Mouse (Mus musculus) heart, embryonic 16.5 days (tissue): ENCODE measurements around the gene Sec14l4. TPM values are rescaled to one million over a fixed set of nuclear protein-coding genes. Genes with fewer than 3 reads are reported as not detected.

Source experiments
- ATAC-seq: fragments of 200-750 bp; cut with Nextera tagmentation; replicated peaks from 2 replicates; pipeline ENCODE4 v1.8.0; 2017; ENCODE audit warnings: moderate number of reproducible peaks; ENCODE audit not compliant: insufficient read depth, low FRiP score; ENCODE audit errors: extremely low read depth
- H3K27ac ChIP-seq: fragments of 300-500 bp; sonication (generic); 2 replicates; pipeline ENCODE4 v1.5.1; 2014; ENCODE audit warnings: mild to moderate bottlenecking, low read length, control low read depth, moderate library complexity
- H3K27me3 ChIP-seq: fragments of 300-500 bp; sonication (generic); 2 replicates; pipeline ENCODE4 v1.6.1; 2014; ENCODE audit warnings: low read length, mixed read lengths; ENCODE audit not compliant: control insufficient read depth, insufficient read depth
- H3K36me3 ChIP-seq: fragments of 300-500 bp; sonication (generic); 2 replicates; pipeline ENCODE4 v1.6.1; 2014; ENCODE audit not compliant: control insufficient read depth, insufficient read depth
- H3K4me1 ChIP-seq: fragments of 300-500 bp; sonication (generic); 2 replicates; pipeline ENCODE4 v1.6.1; 2014; ENCODE audit warnings: low read length, mixed read lengths; ENCODE audit not compliant: control insufficient read depth, insufficient read depth
- H3K4me2 ChIP-seq: fragments of 300-500 bp; sonication (generic); 2 replicates; pipeline ENCODE4 v1.6.1; 2014; ENCODE audit warnings: low read depth, mild to moderate bottlenecking, control low read depth, low read length
- H3K4me3 ChIP-seq: fragments of 300-500 bp; sonication (generic); 2 replicates; pipeline ENCODE4 v1.5.1; 2014; ENCODE audit warnings: mild to moderate bottlenecking, control low read depth, low read length
- H3K9ac ChIP-seq: fragments of 300-500 bp; sonication (generic); 2 replicates; pipeline ENCODE4 v1.6.1; 2014; ENCODE audit warnings: low read length, control low read depth
- H3K9me3 ChIP-seq: fragments of 300-500 bp; sonication (generic); replicated peaks from 2 replicates; pipeline ENCODE4 v1.6.1; 2016; ENCODE audit warnings: low read length; ENCODE audit not compliant: control insufficient read depth
- WGBS: fragments of 180-500 bp; shearing (Covaris S2); extraction: QIAGEN DNeasy Blood & Tissue Kit; methylation state at CpG from one replicate; pipeline ENCODE4 v1.1.7; 2014; 5-methylcytosine and 5-hydroxymethylcytosine counted together
- polyA plus RNA-seq: library from polyadenylated mRNA; unstranded; fragments of >200 nt; fragmentation: Nextera tagmentation; extraction: Ambion mirVana; gene quantifications from 2 replicates; pipeline ENCODE4 v1.2.1, GENCODE M21; 2015

The Sec14l4 gene
- 0.38 and 2.1 TPM in 2 replicates for polyA plus RNA-seq

DNA sequence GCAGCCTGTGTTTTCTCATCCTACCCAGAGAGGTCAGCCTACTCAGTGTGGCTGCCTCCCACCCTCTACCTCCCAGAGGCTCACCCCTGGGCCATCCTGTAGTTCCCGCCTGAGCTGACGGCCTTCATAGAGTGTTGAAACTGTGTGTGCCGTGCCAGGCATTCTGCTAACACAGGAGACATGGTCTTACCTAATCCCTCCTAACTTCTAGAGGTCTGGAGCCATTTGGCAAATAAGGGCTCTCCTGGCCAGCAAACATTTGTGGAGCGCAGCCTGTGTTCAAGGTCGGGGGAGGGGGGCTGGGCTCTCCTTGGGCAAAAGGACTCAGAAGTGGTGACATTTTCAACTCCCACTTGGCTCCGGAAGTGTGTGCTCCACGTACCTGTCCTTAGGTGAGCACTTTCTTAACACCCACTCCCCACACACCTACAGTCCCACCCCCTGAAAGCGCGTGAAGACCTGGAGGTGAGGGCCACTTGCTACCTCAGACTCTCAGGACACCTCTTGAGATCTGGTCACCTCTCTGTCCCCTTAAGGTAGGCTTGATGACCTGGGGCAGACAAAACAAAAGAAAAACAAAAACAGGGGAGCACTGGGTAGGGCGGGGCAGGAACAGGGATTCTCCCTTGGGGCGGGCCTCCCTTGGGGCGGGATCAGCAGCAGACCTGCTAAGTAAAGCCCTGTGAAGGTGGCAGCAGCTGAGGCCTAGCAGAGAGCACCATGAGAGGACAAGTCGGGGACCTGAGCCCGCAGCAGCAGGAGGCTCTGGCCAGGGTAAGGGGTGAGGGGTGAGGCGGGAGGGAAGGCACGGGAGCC, at the start of gene Sec14l4:
Gene Sec14l4, plus strand, starts transcription at position 337 of the 816 bp plus-strand sequence.
- H3K9me3 ChIP-seq = 0 out of 2 replicates have a peak, but pooled peaks cover 3% of the 10 kb centered on the region
- H3K4me3 ChIP-seq = no peak within 1 kb of the TSS
- H3K9ac ChIP-seq = no peak within 1 kb of the TSS
- ATAC-seq = no peak
- no peaks in the 10 kb centered on the region for H3K4me1 ChIP-seq
- no peak within 1 kb of the TSS for H3K4me2 ChIP-seq
- 29% methylated on average over 16 of the region's 16 CpGs for WGBS
- H3K27me3 ChIP-seq = peaks cover 4% of the 10 kb centered on the region; the same call in 1 of the 2 replicates
- H3K27ac ChIP-seq = no peak within 1 kb of the TSS
- no peaks in the 10 kb centered on the region for H3K36me3 ChIP-seq

DNA sequence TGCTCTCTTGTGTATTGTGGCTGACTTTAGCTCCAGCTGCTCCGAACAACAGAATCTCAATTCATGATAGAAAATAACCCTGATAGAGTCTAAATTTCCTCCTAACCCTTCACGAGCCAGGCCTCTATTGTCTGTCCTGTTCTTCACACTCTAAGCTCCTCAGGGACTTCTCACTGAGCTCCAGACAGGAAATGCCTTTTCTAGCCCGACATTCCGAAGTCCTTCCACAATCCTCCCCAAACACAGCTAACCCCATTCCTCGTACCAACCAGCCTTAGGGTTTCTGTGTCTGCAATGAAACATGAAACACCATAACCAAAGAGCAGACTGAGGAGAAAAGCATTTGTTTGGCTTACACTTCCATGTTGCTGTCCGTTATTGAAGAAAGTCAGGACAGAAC, 49.7 kb upstream of the Sec14l4 start:
- no peaks in the 10 kb centered on the region for H3K9me3 ChIP-seq
- no peak overlapping the region for H3K4me3 ChIP-seq
- peaks cover 30% of the 10 kb centered on the region for H3K36me3 ChIP-seq
- H3K4me1 ChIP-seq = peaks cover 3% of the 10 kb centered on the region
- no peak for ATAC-seq
- no peak overlapping the region for H3K27ac ChIP-seq
- H3K9ac ChIP-seq = no peak overlapping the region
- H3K4me2 ChIP-seq = no peak overlapping the region
- peaks cover 18% of the 10 kb centered on the region for H3K27me3 ChIP-seq
- 57% methylated on average over 6 of the region's 6 CpGs for WGBS

DNA sequence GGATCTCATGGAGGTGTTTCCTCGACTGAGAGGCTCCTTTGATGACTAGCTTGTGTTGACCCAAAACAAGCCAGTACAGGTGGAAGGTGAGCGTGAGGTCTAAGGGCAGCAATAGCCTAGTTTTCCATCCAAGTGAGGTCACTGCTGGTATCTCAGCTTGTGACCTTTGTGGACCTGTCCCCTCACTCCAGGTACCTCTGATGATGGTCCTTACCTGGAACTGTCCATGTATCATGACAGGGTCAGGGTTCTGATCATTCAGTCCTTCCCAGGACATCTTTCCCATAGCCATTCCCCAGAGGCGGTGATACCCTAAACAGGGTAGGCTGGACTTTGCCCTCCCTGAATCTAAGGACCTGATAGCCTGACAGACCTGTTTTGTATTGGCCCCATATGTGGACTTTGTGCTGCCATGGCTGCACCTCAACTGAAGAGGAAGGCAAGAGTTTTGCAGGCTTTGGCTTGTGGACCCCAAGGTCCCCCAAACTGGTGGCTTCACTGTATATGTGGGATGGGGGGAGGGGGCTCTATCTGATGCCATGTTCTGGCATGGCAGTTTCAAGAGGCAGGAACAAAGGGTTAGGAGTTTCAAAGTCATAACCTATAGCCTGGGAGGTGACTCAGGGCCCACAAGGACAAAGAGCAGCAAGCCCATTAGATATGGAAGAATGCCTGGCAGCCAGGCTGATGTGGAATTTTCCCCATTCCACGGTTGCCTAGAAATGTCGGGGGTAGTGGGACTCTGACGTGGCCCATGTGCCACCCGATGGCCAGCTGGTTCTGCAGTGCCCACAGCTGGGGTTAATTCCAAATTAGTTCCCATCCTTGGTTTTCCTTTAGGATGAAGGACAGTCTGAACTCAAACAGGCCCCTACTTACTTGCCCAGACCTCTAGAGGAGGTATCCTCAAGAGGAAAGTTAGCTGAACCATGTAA, 48.7 kb upstream of the Sec14l4 start:
- no peak overlapping the region for H3K4me3 ChIP-seq
- ATAC-seq = no peak
- 60% methylated on average over 7 of the region's 7 CpGs for WGBS
- no peak overlapping the region for H3K9ac ChIP-seq
- no peaks in the 10 kb centered on the region for H3K9me3 ChIP-seq
- no peak overlapping the region for H3K4me2 ChIP-seq
- peaks cover 21% of the 10 kb centered on the region for H3K36me3 ChIP-seq
- H3K27me3 ChIP-seq = peaks cover 18% of the 10 kb centered on the region
- H3K4me1 ChIP-seq = peaks cover 3% of the 10 kb centered on the region
- no peak overlapping the region for H3K27ac ChIP-seq

DNA sequence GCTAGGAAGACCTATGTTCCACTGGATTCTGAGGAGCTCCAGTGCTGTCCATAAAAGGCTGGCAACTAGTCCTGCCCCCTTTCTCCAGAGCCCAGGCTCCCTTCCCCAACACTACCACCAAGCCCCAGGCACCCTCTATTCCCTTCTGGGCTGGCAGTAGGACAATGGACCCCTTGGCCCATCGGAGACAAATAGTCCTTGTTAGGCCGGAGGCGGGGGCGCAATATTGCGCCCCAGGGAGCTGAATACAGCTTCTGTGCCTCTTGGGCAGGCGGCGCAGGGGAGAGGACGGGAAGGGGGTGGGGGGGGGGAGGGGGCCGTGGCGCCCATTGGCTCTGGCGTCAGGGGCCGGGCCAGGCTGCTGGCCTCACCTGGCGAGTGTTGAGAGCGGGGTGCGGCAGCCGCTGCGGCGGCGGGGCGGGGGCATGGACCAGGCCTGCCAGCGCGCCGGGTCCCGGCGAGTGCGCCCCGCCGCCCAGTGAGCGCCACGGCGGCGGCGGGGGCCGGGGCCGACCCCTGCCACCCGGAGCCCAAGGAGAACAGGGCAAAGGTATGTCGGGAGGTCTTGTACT, 47.9 kb upstream of the Sec14l4 start, which contains the start of gene Gal3st1:
Gene Gal3st1, plus strand, starts transcription at position 346 of the 572 bp plus-strand sequence.
- H3K9me3 ChIP-seq = no peaks in the 10 kb centered on the region
- H3K36me3 ChIP-seq = peaks cover 15% of the 10 kb centered on the region
- H3K9ac ChIP-seq = peak within 1 kb of the TSS; percentile 35; the same call in 1 of the 2 replicates
- H3K4me3 ChIP-seq = peak within 1 kb of the TSS; percentile 45
- 1% methylated on average over 25 of the region's 37 CpGs for WGBS
- no peak within 1 kb of the TSS for H3K27ac ChIP-seq
- H3K4me1 ChIP-seq = peaks cover 3% of the 10 kb centered on the region
- peaks cover 18% of the 10 kb centered on the region for H3K27me3 ChIP-seq
- ATAC-seq = no peak
- peak within 1 kb of the TSS; percentile 73 for H3K4me2 ChIP-seq

DNA sequence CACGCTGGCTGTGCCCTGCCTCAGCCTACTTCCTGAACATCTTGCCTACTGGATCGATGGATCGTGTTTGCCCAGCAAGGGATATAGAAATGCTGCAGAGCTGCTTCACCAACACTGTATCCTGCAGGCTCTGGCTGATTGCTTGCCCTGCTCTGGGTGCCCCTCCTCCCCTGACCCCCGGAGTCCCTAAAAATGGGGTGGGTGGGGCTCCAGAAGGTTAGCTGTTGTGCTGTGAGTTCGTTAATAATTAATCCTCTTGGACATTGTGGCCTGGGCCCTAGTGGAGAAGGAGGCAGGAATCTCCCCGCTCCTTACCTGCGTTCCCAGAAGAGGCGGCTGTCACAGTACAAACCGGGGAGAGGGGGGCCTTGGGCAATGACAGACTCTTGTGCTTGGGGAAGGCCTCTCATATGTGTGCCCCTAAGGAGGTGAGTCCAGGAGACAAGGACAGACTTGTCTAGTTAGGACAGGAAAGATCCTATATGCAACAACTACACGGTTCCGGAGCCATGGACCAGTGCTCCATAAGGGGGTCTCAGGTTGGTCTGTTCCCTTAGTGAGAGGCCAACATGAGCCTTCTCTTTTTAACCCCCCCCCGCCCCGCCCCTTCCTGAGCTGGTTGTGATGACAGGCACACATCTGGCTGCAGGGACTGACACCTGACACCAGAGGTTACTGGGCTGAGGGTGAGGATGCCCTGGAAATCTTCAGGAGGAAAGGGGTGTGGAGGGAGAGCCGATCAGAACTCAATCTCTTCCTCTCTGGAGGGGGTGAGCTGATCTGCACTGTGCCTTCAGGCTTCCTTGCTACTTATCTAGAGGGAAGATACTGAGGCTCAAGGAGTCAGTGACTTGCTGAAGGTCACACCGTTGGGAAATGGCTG, 47.2 kb upstream of the Sec14l4 start:
- Histone ChIP-seq H3K4me1 (peaks cover 3% of the 10 kb centered on the region), H3K27ac (no peak overlapping the region), H3K4me2 (peak overlapping the region; percentile 73), H3K4me3 (peak overlapping the region; percentile 45), H3K9me3 (no peaks in the 10 kb centered on the region), H3K9ac (peak overlapping the region; percentile 35; the same call in 1 of the 2 replicates), H3K27me3 (peaks cover 18% of the 10 kb centered on the region), H3K36me3 (peaks cover 10% of the 10 kb centered on the region; the same call in 1 of the 2 replicates)
- ATAC-seq = no peak
- 7% methylated on average over 15 of the region's 15 CpGs for WGBS

DNA sequence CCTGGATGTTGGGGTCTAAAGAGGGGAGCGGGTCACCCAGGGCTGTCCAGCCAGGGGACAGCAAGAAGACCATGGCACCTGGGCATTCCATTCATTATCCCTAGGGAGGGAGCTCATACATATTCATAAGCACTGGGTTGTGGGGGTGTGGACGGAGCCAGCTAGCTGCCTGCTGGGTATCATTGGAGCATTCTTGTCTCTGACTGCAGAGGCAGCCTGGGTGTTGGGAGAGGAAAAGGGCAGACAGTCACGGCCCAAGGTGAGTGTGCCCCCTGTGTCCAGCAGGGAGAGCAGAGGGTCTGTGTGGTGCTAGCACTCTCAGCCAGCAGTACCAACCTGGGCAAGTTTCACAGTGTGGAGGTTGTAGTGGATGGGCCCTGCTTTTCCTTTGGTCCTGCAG, 41.5 kb upstream of the Sec14l4 start:
- WGBS = 51% methylated on average over 3 of the region's 3 CpGs
- Histone ChIP-seq H3K9ac (no peak overlapping the region), H3K9me3 (no peaks in the 10 kb centered on the region), H3K27ac (no peak overlapping the region), H3K36me3 (no peaks in the 10 kb centered on the region), H3K4me1 (no peaks in the 10 kb centered on the region), H3K4me2 (no peak overlapping the region), H3K27me3 (0 out of 2 replicates have a peak, but pooled peaks cover 1% of the 10 kb centered on the region), H3K4me3 (no peak overlapping the region)
- ATAC-seq = no peak

DNA sequence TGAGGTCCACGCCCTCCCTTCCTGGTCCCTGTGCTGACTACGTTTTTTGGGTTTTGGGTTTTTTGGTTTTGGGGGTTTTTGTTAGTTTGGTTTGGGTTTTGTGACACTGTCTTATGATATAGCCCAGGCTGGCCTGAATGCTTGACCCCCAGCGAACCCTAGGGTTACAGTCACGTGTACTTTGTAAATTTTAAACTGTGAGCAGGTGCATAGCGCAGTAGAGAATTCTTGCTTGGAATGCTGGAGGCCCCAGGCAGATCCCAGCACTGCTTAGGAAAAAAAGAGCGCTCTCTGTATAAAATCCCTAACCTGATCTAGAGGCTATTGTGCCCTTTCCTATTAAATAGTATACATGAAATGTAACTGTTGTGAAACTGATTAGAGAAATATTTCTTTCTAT, 38.1 kb upstream of the Sec14l4 start:
- H3K27ac ChIP-seq = no peak overlapping the region
- WGBS = 66% methylated on average over 6 of the region's 6 CpGs
- H3K4me2 ChIP-seq = no peak overlapping the region
- H3K27me3 ChIP-seq = peaks cover 16% of the 10 kb centered on the region
- ATAC-seq = no peak
- no peak overlapping the region for H3K9ac ChIP-seq
- no peaks in the 10 kb centered on the region; the same call in 1 of the 2 replicates for H3K9me3 ChIP-seq
- no peak overlapping the region for H3K4me3 ChIP-seq
- H3K4me1 ChIP-seq = peaks cover 5% of the 10 kb centered on the region; the same call in 1 of the 2 replicates
- no peaks in the 10 kb centered on the region for H3K36me3 ChIP-seq

DNA sequence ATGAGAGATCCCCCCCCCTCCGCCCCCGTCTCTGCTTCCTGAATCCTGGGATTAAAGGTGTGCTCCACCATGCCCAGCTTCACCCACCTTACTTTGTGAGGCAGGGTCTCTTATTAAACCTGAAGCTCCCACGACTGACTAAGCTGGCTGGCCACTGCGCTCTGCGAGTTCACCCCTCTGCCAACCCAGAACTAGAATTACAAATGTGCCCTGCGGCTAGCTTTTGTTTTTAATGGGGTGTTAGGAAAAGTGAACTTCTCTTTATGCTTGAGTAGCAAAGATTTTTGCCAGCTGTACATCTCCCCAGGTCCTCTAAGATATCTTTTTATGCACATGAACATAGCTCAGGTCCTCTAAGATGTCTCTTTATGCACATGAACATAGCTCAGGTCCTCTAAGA, 37.3 kb upstream of the Sec14l4 start:
- Histone ChIP-seq H3K27ac (no peak overlapping the region), H3K4me1 (peaks cover 5% of the 10 kb centered on the region; the same call in 1 of the 2 replicates), H3K9ac (no peak overlapping the region), H3K4me3 (no peak overlapping the region), H3K9me3 (no peaks in the 10 kb centered on the region; the same call in 1 of the 2 replicates), H3K27me3 (peaks cover 24% of the 10 kb centered on the region), H3K36me3 (no peaks in the 10 kb centered on the region), H3K4me2 (no peak overlapping the region)
- 72% methylated on average over 6 of the region's 6 CpGs for WGBS
- no peak for ATAC-seq
